Mouse (Mus musculus) kidney, embryonic 14.5 days (tissue): Measurements from ENCODE around the gene Mettl16. TPM values are rescaled to one million over a fixed set of nuclear protein-coding genes. Genes with fewer than 3 reads are reported as not detected.
A peak's percentile ranks its signal among the peaks of the same experiment; 100 is the strongest.

Source experiments
- ATAC-seq: fragments of 200-750 bp; cut with Nextera tagmentation; 2 replicates; pipeline ENCODE4 v1.8.0; 2017; ENCODE audit warnings: moderate number of reproducible peaks, mild to moderate bottlenecking, moderate TSS enrichment, moderate library complexity; ENCODE audit not compliant: low FRiP score, low TSS enrichment
- H3K27ac ChIP-seq: fragments of 300-500 bp; sonication (generic); 2 replicates; pipeline ENCODE4 v1.5.1; 2014; ENCODE audit warnings: low read depth, mild to moderate bottlenecking, low read length, moderate library complexity, mixed read lengths
- H3K27me3 ChIP-seq: fragments of 300-500 bp; sonication (generic); 2 replicates; pipeline ENCODE4 v1.6.1; 2014; ENCODE audit warnings: mild to moderate bottlenecking, low read length; ENCODE audit not compliant: control insufficient read depth, insufficient read depth
- H3K36me3 ChIP-seq: fragments of 300-500 bp; sonication (generic); 2 replicates; pipeline ENCODE4 v1.6.1; 2014; ENCODE audit warnings: low read length, mixed read lengths; ENCODE audit not compliant: control insufficient read depth, insufficient read depth
- H3K4me1 ChIP-seq: fragments of 300-500 bp; sonication (generic); 2 replicates; pipeline ENCODE4 v1.6.1; 2014; ENCODE audit warnings: low read length, mixed read lengths; ENCODE audit not compliant: control insufficient read depth, insufficient read depth
- H3K4me2 ChIP-seq: fragments of 300-500 bp; sonication (generic); replicated peaks from 2 replicates; pipeline ENCODE4 v1.6.1; 2014; ENCODE audit warnings: low read depth, mild to moderate bottlenecking, low read length
- H3K4me3 ChIP-seq: fragments of 300-500 bp; sonication (generic); 2 replicates; pipeline ENCODE4 v1.5.1; 2014; ENCODE audit warnings: mild to moderate bottlenecking, low read length
- H3K9ac ChIP-seq: fragments of 300-500 bp; sonication (generic); 2 replicates; pipeline ENCODE4 v1.6.1; 2014; ENCODE audit warnings: low read depth, mild to moderate bottlenecking, low read length, moderate library complexity
- H3K9me3 ChIP-seq: fragments of 300-500 bp; sonication (generic); 2 replicates; pipeline ENCODE4 v1.6.1; 2016; ENCODE audit warnings: low read length; ENCODE audit not compliant: control insufficient read depth
- WGBS: fragments of 180-500 bp; shearing (Covaris S2); extraction: QIAGEN DNeasy Blood & Tissue Kit; methylation state at CpG from one replicate; pipeline ENCODE4 v1.1.7; 2014; 5-methylcytosine and 5-hydroxymethylcytosine counted together
- polyA plus RNA-seq: library from polyadenylated mRNA; unstranded; fragments of >200 nt; fragmentation: Nextera tagmentation; extraction: Ambion mirVana; gene quantifications from 2 replicates; pipeline ENCODE4 v1.2.1, GENCODE M21; 2014

Mettl16 gene
- polyA plus RNA-seq, 1 experiment from 2014 or later, result 42.0 TPM

GRCm38 (mm10) chr11:74832503-74833143, 62.0 kb downstream of the Mettl16 start:
- no peak for ATAC-seq
- H3K4me2 ChIP-seq, result peak overlapping the region; percentile 90
- WGBS, result 1% methylated on average over 26 of the region's 26 CpGs
- no peaks in the 10 kb centered on the region for H3K36me3 ChIP-seq
- H3K27ac ChIP-seq, result peak overlapping the region; percentile 90
- peaks cover 38% of the 10 kb centered on the region for H3K4me1 ChIP-seq
- no peaks in the 10 kb centered on the region for H3K9me3 ChIP-seq
- peak overlapping the region; percentile 92 for H3K4me3 ChIP-seq
- peak overlapping the region; percentile 56 for H3K9ac ChIP-seq
- H3K27me3 ChIP-seq, result no peaks in the 10 kb centered on the region

- no peaks in the 10 kb centered on the region for H3K9me3 ChIP-seq
- H3K4me1 ChIP-seq, result peaks cover 38% of the 10 kb centered on the region
- H3K4me3 ChIP-seq, result no peak overlapping the region
- H3K36me3 ChIP-seq, result no peaks in the 10 kb centered on the region
- 0 out of 2 replicates have a peak overlapping the region, but pooled peaks have one; percentile 25 for H3K27ac ChIP-seq
- WGBS, result 75% methylated on average over 8 of the region's 8 CpGs
- H3K9ac ChIP-seq, result peak overlapping the region; percentile 56; the same call in 1 of the 2 replicates
- H3K27me3 ChIP-seq, result no peaks in the 10 kb centered on the region
- H3K4me2 ChIP-seq, result peak overlapping the region; percentile 90; the same call in 1 of the 2 replicates
- no peak for ATAC-seq
Measured at GRCm38 (mm10) chr11:74833536-74834358, 63.1 kb downstream of the Mettl16 start.

GRCm38 (mm10) chr11:74834359-74834638, 63.7 kb downstream of the Mettl16 start:
- Histone ChIP-seq H3K4me2 (no peak overlapping the region), H3K27me3 (no peaks in the 10 kb centered on the region), H3K9ac (peak overlapping the region; percentile 4; the same call in 1 of the 2 replicates), H3K4me3 (no peak overlapping the region), H3K36me3 (no peaks in the 10 kb centered on the region), H3K27ac (peak overlapping the region; percentile 25; the same call in 1 of the 2 replicates), H3K9me3 (no peaks in the 10 kb centered on the region), H3K4me1 (peaks cover 38% of the 10 kb centered on the region)
- 39% methylated on average over 1 of the region's 1 CpGs for WGBS
- no peak for ATAC-seq

- Histone ChIP-seq H3K27me3 (no peaks in the 10 kb centered on the region), H3K36me3 (no peaks in the 10 kb centered on the region; the same call in 1 of the 2 replicates), H3K4me3 (no peak overlapping the region), H3K27ac (peak overlapping the region; percentile 25; the same call in 1 of the 2 replicates), H3K4me2 (no peak overlapping the region), H3K4me1 (peaks cover 35% of the 10 kb centered on the region), H3K9me3 (no peaks in the 10 kb centered on the region), H3K9ac (no peak overlapping the region)
- no peak for ATAC-seq
- 47% methylated on average over 5 of the region's 5 CpGs for WGBS
Measured at GRCm38 (mm10) chr11:74834650-74835277, 64.1 kb downstream of the Mettl16 start.

- Histone ChIP-seq H3K4me3 (no peak overlapping the region), H3K4me2 (no peak overlapping the region), H3K9ac (no peak overlapping the region), H3K9me3 (no peaks in the 10 kb centered on the region), H3K27ac (no peak overlapping the region), H3K4me1 (peaks cover 36% of the 10 kb centered on the region), H3K27me3 (no peaks in the 10 kb centered on the region), H3K36me3 (peaks cover 4% of the 10 kb centered on the region; the same call in 1 of the 2 replicates)
- WGBS, result 85% methylated on average over 6 of the region's 6 CpGs
- ATAC-seq, result no peak
Measured at GRCm38 (mm10) chr11:74835593-74836224, 65.1 kb downstream of the Mettl16 start.

GRCm38 (mm10) chr11:74836225-74837055, 65.8 kb downstream of the Mettl16 start:
- peaks cover 4% of the 10 kb centered on the region; the same call in 1 of the 2 replicates for H3K36me3 ChIP-seq
- no peaks in the 10 kb centered on the region for H3K9me3 ChIP-seq
- H3K9ac ChIP-seq, result no peak overlapping the region
- WGBS, result 93% methylated on average over 22 of the region's 22 CpGs
- no peak overlapping the region for H3K4me2 ChIP-seq
- H3K27me3 ChIP-seq, result no peaks in the 10 kb centered on the region
- no peak for ATAC-seq
- H3K4me1 ChIP-seq, result peaks cover 41% of the 10 kb centered on the region
- H3K4me3 ChIP-seq, result no peak overlapping the region
- no peak overlapping the region for H3K27ac ChIP-seq

- peak overlapping the region; percentile 51 for H3K4me3 ChIP-seq
- ATAC-seq, result peak; percentile 0; the same call in 1 of the 2 replicates
- no peaks in the 10 kb centered on the region for H3K9me3 ChIP-seq
- H3K36me3 ChIP-seq, result peaks cover 6% of the 10 kb centered on the region; the same call in 1 of the 2 replicates
- 49% methylated on average over 16 of the region's 16 CpGs for WGBS
- H3K27me3 ChIP-seq, result no peaks in the 10 kb centered on the region
- H3K27ac ChIP-seq, result peak overlapping the region; percentile 93; the same call in 1 of the 2 replicates
- H3K4me2 ChIP-seq, result peak overlapping the region; percentile 82
- peak overlapping the region; percentile 62 for H3K9ac ChIP-seq
- H3K4me1 ChIP-seq, result peaks cover 44% of the 10 kb centered on the region
Measured at GRCm38 (mm10) chr11:74837056-74837693, 66.5 kb downstream of the Mettl16 start.
